Comparison of ENCODE assay signal across 22 mouse cellular contexts in genomic region chr13:59934093-59934492, GRCm38 (mm10).
DNase-seq lines count a peak whose midpoint lies in the region; ATAC-seq and TF ChIP-seq lines count a peak whose summit lies in the region.
"Had no signal": no experiment of that assay in that cellular context is flagged by ENCODE, and none has a peak within 500 bp of the region (broad histone marks: within the 10 kb centered on the region; RNA-seq: fewer than 3 reads in every experiment).

No protein-coding gene starts in this region.

- in situ Hi-C loops in ES-E14 (cut with MboI; ENCODE audit: low sequenced_read_pairs in 2 of 2, unreplicated experiment in 2 of 2) = no loop called here

- no peaks in the 10 kb centered on the region; a peak in 1 of 4 replicates for H3K4me1 ChIP-seq in ES-E14 (ENCODE audit: control insufficient read depth in 2 of 2, insufficient read depth in 2 of 2, low read length in 2 of 2, poor library complexity in 1 of 2)
- no peaks in the 10 kb centered on the region for H3K4me1 ChIP-seq in hindbrain, embryonic 16.5 days (ENCODE audit: control insufficient read depth, insufficient read depth, low read depth, low read length)
- H3K4me1 ChIP-seq: hindbrain, embryonic 15.5 days had no signal

- no peak overlapping the region for H3K4me3 ChIP-seq in ES-E14 (ENCODE audit: insufficient read depth in 1 of 2, low read depth in 1 of 2, low read length in 2 of 2, poor library complexity in 1 of 2, severe bottlenecking in 1 of 2)
- no peak overlapping the region for H3K4me3 ChIP-seq in hindbrain, embryonic 16.5 days (ENCODE audit: low read length)
- H3K4me3 ChIP-seq: embryonic facial prominence, embryonic 10.5 days; heart, embryonic 12.5 days; hindbrain, embryonic 15.5 days had no signal

- H3K36me3 ChIP-seq in ES-E14 (ENCODE audit: control insufficient read depth, insufficient read depth, low read length, poor library complexity, severe bottlenecking) = no peaks in the 10 kb centered on the region
- no peaks in the 10 kb centered on the region for H3K36me3 ChIP-seq in hindbrain, embryonic 16.5 days (ENCODE audit: control insufficient read depth, insufficient read depth, low read length)
- H3K36me3 ChIP-seq: embryonic facial prominence, embryonic 10.5 days; heart, embryonic 12.5 days; hindbrain, embryonic 15.5 days had no signal

- H3K4me2 ChIP-seq in hindbrain, embryonic 16.5 days (ENCODE audit: low read length) = no peak overlapping the region
- H3K4me2 ChIP-seq: heart, embryonic 12.5 days; hindbrain, embryonic 15.5 days had no signal

- no peak overlapping the region for H3K9ac ChIP-seq in ES-E14 (ENCODE audit: insufficient read depth, low read depth, low read length, poor library complexity, severe bottlenecking)
- no peak overlapping the region for H3K9ac ChIP-seq in hindbrain, embryonic 16.5 days (ENCODE audit: low read depth, low read length)
- H3K9ac ChIP-seq: forebrain, postnatal 0 days; heart, embryonic 12.5 days; hindbrain, embryonic 15.5 days had no signal

- peak; percentile 15 to 37 for DNase-seq in adrenal gland, postnatal 36 days
- no peak for DNase-seq in adrenal gland, postnatal 4 days (ENCODE audit: low spot score in 2 of 2)
- peak; percentile 86 for DNase-seq in heart, adult 11 months
- DNase-seq in heart, postnatal 14 days = no peak
- peak; percentile 9 for DNase-seq in 3T3-L1 (ENCODE audit: low read depth, low spot score)
- DNase-seq in ES-E14 (ENCODE audit: low read depth, low spot score) = peak; percentile 12
- no peak for DNase-seq in cerebellum, adult 11 months
- DNase-seq: B cell, adult 2 months; cerebellum, adult 2 months; cerebellum, postnatal 10 days; forebrain, postnatal 0 days; gastrocnemius, postnatal 25 days; heart, postnatal 36 days; kidney, adult 8-10 months had no signal

- no peaks in the 10 kb centered on the region for H3K9me3 ChIP-seq in ES-E14 (ENCODE audit: control insufficient read depth, insufficient read depth, low read depth, low read length)
- no peaks in the 10 kb centered on the region for H3K9me3 ChIP-seq in hindbrain, embryonic 16.5 days (ENCODE audit: control insufficient read depth, low read length)
- H3K9me3 ChIP-seq: embryonic facial prominence, embryonic 10.5 days; heart, embryonic 12.5 days; hindbrain, embryonic 15.5 days had no signal

- 46% methylated on average over 1 of the region's 1 CpGs for WGBS in hindbrain, embryonic 16.5 days

- H3K27me3 ChIP-seq in hindbrain, embryonic 16.5 days (replicated peaks; ENCODE audit: control insufficient read depth, insufficient read depth, low read length) = no peaks in the 10 kb centered on the region
- H3K27me3 ChIP-seq: heart, embryonic 12.5 days; hindbrain, embryonic 15.5 days; Patski had no signal

- H3K27ac ChIP-seq in ES-E14 (ENCODE audit: insufficient read depth, low read depth, low read length, poor library complexity, severe bottlenecking) = no peak overlapping the region
- no peak overlapping the region for H3K27ac ChIP-seq in hindbrain, embryonic 16.5 days (ENCODE audit: low read depth, low read length)
- H3K27ac ChIP-seq: embryonic facial prominence, embryonic 10.5 days; hindbrain, embryonic 15.5 days had no signal

- intact Hi-C loops in heart, postnatal 14 days (cut with DNase I) = no loop called here

- no peak for ATAC-seq in hindbrain, embryonic 16.5 days
- ATAC-seq: CD4-positive, CD25-positive, alpha-beta regulatory T cell, adult 4 months; forebrain, postnatal 0 days; inflammation-experienced regulatory T-cells, adult 6 months; intestine, postnatal 0 days; Patski had no signal

TF ChIP-seq in ES-E14, 5 proteins besides CTCF, POLR2A, EP300 and RAD21:
- TF ChIP-seq MAFK (IDR thresholded peaks at IDR 0.05; ENCODE audit: insufficient read depth, low read depth, low read length) = no peak
- TF ChIP-seq ZC3H11A (IDR thresholded peaks at IDR 0.05; ENCODE audit: borderline replicate concordance, low read depth, low read length) = no peak
- no peak for TF ChIP-seq HCFC1 (IDR thresholded peaks at IDR 0.05; ENCODE audit: borderline replicate concordance, insufficient read depth, low read length)
- TF ChIP-seq CHD2 (IDR thresholded peaks at IDR 0.05; ENCODE audit: low read depth, low read length) = no peak
- no peak for TF ChIP-seq ZNF384 (IDR thresholded peaks at IDR 0.05; ENCODE audit: low read depth, low read length)

Comparison
In these comparisons a context has a peak if more than half of its experiments do, and no peak if none do; other contexts are left out.
1. DNase-seq: peak in adrenal gland, postnatal 36 days (2 of 2), heart, adult 11 months (single experiment), 3T3-L1 (single experiment) and ES-E14 (single experiment); none in adrenal gland, postnatal 4 days (0 of 2), heart, postnatal 14 days (0 of 2) and cerebellum, adult 11 months (single experiment).